Mouse (Mus musculus) midbrain, embryonic 14.5 days (tissue): ENCODE measurements at regions not wholly inside any gene's neighbourhood (a gene's known extent, or its start where the extent isn't known, plus 50 kb on each side); places are given as distances from the start of the nearest gene placed in this dataset.

Source experiments
- ATAC-seq: fragments of 200-750 bp; cut with Nextera tagmentation; 2 replicates; pipeline ENCODE4 v1.8.0; 2017; ENCODE audit warnings: moderate number of reproducible peaks, moderate library complexity; ENCODE audit not compliant: low FRiP score, low TSS enrichment
- DNase-seq: peaks from one replicate; pipeline ENCODE4 v3.0.0-alpha.2; 2015
- H3K27ac ChIP-seq: fragments of 300-500 bp; sonication (generic); replicated peaks from 2 replicates; pipeline ENCODE4 v1.5.1; 2014; ENCODE audit warnings: mild to moderate bottlenecking, low read depth, low read length, moderate library complexity
- H3K27me3 ChIP-seq: fragments of 300-500 bp; sonication (generic); 2 replicates; pipeline ENCODE4 v1.6.1; 2014; ENCODE audit warnings: low read length, control low read depth, mixed read lengths; ENCODE audit not compliant: control insufficient read depth, insufficient read depth
- H3K36me3 ChIP-seq: fragments of 300-500 bp; sonication (generic); 2 replicates; pipeline ENCODE4 v1.6.1; 2014; ENCODE audit warnings: low read length, control low read depth; ENCODE audit not compliant: control insufficient read depth, insufficient read depth
- H3K4me1 ChIP-seq: fragments of 300-500 bp; sonication (generic); 2 replicates; pipeline ENCODE4 v1.6.1; 2014; ENCODE audit warnings: mild to moderate bottlenecking, antibody characterized with exemption, low read length, control low read depth; ENCODE audit not compliant: control insufficient read depth, insufficient read depth
- H3K4me2 ChIP-seq: fragments of 300-500 bp; sonication (generic); 2 replicates; pipeline ENCODE4 v1.6.1; 2014; ENCODE audit warnings: mild to moderate bottlenecking, low read length, moderate library complexity
- H3K4me3 ChIP-seq: fragments of 300-500 bp; sonication (generic); replicated peaks from 2 replicates; pipeline ENCODE4 v1.5.1; 2014; ENCODE audit warnings: low read depth, low read length
- H3K9ac ChIP-seq: fragments of 300-500 bp; sonication (generic); replicated peaks from 2 replicates; pipeline ENCODE4 v1.6.1; 2014; ENCODE audit warnings: mild to moderate bottlenecking, low read length, moderate library complexity
- H3K9me3 ChIP-seq: fragments of 300-500 bp; sonication (generic); 2 replicates; pipeline ENCODE4 v1.6.1; 2016; ENCODE audit warnings: low read length, control low read depth, mixed read lengths; ENCODE audit not compliant: control insufficient read depth
- WGBS: fragments of 180-500 bp; shearing (Covaris S2); extraction: QIAGEN DNeasy Blood & Tissue Kit; methylation state at CpG from one replicate; pipeline ENCODE4 v1.1.7; 2014; 5-methylcytosine and 5-hydroxymethylcytosine counted together

DNA sequence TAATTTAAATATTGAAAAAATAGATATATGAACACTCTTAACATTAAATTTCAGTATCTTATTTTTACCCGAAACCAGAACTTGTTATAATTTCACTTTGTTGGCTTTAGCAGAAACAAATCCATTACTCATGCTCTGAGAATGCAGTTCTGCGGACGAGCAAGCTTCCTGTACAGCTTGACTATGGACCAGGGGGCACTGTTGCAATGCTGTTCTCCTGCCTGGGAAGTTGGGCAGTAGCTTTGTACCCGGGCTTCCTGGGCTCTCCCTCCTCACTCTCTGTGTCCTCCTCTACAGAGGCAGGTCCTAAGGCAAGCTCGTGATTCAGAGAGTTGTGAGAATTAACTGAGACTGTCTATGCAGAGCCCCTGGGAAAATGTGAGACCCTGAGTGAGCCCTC, 141.3 kb upstream of the Nlrp1b start:
- H3K4me2 ChIP-seq, result no peak overlapping the region
- DNase-seq (no peak), ATAC-seq (no peak)
- no peaks in the 10 kb centered on the region for H3K27me3 ChIP-seq
- H3K27ac ChIP-seq, result no peak overlapping the region
- H3K9ac ChIP-seq, result no peak overlapping the region
- H3K36me3 ChIP-seq, result no peaks in the 10 kb centered on the region
- H3K4me1 ChIP-seq, result no peaks in the 10 kb centered on the region
- H3K4me3 ChIP-seq, result no peak overlapping the region
- WGBS, result 63% methylated on average over 5 of the region's 5 CpGs
- no peaks in the 10 kb centered on the region for H3K9me3 ChIP-seq

DNA sequence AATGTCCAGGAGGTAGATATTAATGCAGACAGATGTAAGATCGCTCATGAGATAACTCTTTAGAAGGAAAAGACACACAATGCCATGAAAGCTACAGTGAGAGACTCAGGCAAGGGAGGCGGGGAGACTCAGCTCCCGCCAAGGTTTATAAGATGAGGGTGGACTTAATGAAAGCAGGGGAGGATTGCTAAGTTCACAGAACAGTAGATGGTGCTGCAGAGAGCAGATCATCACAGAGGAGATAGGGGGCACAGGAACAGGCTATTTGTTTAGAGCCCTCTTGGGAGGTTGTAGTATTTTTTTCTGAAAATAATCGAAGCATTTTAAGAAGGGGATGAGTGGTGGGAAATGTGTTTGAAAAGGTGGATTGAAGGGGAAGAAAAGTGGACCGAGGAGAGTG, 144.6 kb upstream of the Nlrp1b start:
- Histone ChIP-seq H3K4me3 (no peak overlapping the region), H3K9ac (no peak overlapping the region), H3K4me2 (no peak overlapping the region), H3K36me3 (no peaks in the 10 kb centered on the region), H3K27me3 (no peaks in the 10 kb centered on the region), H3K9me3 (no peaks in the 10 kb centered on the region), H3K27ac (no peak overlapping the region), H3K4me1 (no peaks in the 10 kb centered on the region)
- ATAC-seq, result no peak
- DNase-seq, result peak; percentile 18
- WGBS, result 65% methylated on average over 5 of the region's 5 CpGs

DNA sequence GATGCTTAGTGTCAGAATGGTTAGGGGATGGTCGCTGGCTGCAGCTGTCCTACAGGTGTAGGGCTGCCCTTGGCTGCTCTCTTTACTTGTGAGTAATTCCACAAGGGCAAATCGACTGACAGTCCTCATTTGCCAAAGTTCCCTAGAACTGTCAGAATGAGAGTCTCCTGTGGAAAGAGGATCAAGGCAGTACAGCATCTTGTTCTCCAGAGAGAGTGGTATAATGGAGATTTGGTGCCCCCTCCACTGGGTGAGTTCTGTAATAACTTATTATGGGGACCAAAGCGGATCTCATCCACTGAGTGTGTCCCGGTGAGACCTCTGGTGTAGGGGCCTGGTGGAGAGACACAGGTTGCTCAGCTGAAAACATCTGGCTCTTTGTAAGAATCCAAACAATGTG, 157.9 kb upstream of the Nlrp1b start:
- H3K27me3 ChIP-seq, result no peaks in the 10 kb centered on the region
- H3K4me1 ChIP-seq, result peaks cover 9% of the 10 kb centered on the region; the same call in 1 of the 2 replicates
- no peak overlapping the region for H3K4me2 ChIP-seq
- DNase-seq (no peak), ATAC-seq (no peak)
- no peak overlapping the region for H3K9ac ChIP-seq
- no peak overlapping the region for H3K4me3 ChIP-seq
- H3K27ac ChIP-seq, result no peak overlapping the region
- H3K9me3 ChIP-seq, result no peaks in the 10 kb centered on the region
- H3K36me3 ChIP-seq, result no peaks in the 10 kb centered on the region
- WGBS, result 76% methylated on average over 4 of the region's 4 CpGs

DNA sequence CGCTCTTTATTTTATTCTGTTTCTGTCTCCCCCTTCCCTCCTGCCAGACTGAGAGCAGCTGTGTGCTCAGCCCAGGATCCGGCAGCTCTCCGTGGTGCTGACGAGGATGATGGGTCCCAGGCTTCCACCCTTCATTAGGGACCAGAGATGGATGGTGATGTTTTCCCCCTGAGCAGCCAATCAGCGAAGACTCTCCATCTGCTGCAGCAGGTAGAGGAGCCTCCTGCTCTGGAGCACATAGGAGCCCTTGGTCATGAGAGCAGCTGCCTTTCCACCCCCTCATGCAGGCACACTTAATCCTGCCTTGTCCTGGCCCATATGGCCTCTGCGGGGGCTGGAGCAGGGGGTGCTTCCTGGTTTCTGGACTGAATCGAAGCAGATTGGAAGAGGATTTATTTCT, 159.1 kb upstream of the Nlrp1b start:
- H3K4me3 ChIP-seq, result no peak overlapping the region
- peaks cover 9% of the 10 kb centered on the region; the same call in 1 of the 2 replicates for H3K4me1 ChIP-seq
- H3K9ac ChIP-seq, result peak overlapping the region; percentile 4; the same call in 1 of the 2 replicates
- H3K27ac ChIP-seq, result peak overlapping the region; percentile 58
- peak; percentile 86; the same call in 1 of the 2 replicates for ATAC-seq
- WGBS, result 4% methylated on average over 7 of the region's 7 CpGs
- peak overlapping the region; percentile 41 for H3K4me2 ChIP-seq
- peak; percentile 66 for DNase-seq
- H3K9me3 ChIP-seq, result no peaks in the 10 kb centered on the region
- H3K36me3 ChIP-seq, result no peaks in the 10 kb centered on the region
- H3K27me3 ChIP-seq, result no peaks in the 10 kb centered on the region

DNA sequence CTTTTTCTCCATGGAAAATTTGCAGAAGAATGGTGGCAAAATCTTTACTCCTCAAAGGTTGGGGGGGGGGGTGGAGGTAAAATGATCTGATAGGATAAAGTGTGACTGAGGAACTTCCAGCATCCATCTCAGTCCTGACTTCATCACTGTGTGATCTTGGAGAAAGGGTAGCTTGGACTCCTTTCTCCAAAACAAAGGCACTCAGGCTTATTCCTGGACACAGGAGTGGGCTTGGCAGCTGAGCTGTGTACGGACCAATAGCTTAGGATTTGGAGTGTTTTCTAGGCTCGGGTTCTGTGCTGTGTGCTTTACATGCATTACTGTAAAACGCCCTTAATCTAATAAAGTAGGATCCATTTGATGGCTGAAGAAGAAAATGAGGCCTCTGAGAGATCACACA, 159.6 kb upstream of the Nlrp1b start:
- Histone ChIP-seq H3K9me3 (no peaks in the 10 kb centered on the region), H3K4me1 (peaks cover 9% of the 10 kb centered on the region; the same call in 1 of the 2 replicates), H3K27me3 (no peaks in the 10 kb centered on the region), H3K9ac (no peak overlapping the region; the same call in 1 of the 2 replicates), H3K36me3 (no peaks in the 10 kb centered on the region), H3K4me2 (peak overlapping the region; percentile 41; the same call in 1 of the 2 replicates), H3K27ac (peak overlapping the region; percentile 58), H3K4me3 (no peak overlapping the region)
- ATAC-seq (no peak), DNase-seq (no peak)
- WGBS, result 49% methylated on average over 3 of the region's 3 CpGs

DNA sequence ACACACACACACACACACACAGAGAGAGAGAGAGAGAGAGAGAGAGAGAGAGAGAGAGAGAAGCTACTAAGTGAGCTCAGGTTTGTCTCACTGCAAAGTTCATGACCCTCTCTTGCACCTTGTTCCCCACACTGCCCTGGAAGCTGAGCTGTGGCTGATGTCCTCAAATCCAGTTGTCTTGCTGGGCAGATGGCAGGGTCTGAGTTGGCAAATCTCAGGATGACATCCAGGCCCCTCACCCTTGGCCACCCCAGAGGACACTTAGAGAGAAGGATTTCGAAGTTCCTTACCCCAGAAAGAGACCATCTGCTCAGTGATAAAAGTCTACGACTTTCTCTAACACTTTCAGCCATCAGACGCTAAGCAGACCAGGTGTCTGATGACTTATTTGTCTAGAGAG, 160.1 kb upstream of the Nlrp1b start:
- H3K4me2 ChIP-seq, result no peak overlapping the region
- H3K4me3 ChIP-seq, result no peak overlapping the region
- H3K9me3 ChIP-seq, result no peaks in the 10 kb centered on the region
- H3K27ac ChIP-seq, result peak overlapping the region; percentile 58; the same call in 1 of the 2 replicates
- no peaks in the 10 kb centered on the region for H3K36me3 ChIP-seq
- H3K9ac ChIP-seq, result no peak overlapping the region
- H3K4me1 ChIP-seq, result peaks cover 9% of the 10 kb centered on the region; the same call in 1 of the 2 replicates
- ATAC-seq, result no peak
- no peak for DNase-seq
- 67% methylated on average over 3 of the region's 3 CpGs for WGBS
- H3K27me3 ChIP-seq, result no peaks in the 10 kb centered on the region

DNA sequence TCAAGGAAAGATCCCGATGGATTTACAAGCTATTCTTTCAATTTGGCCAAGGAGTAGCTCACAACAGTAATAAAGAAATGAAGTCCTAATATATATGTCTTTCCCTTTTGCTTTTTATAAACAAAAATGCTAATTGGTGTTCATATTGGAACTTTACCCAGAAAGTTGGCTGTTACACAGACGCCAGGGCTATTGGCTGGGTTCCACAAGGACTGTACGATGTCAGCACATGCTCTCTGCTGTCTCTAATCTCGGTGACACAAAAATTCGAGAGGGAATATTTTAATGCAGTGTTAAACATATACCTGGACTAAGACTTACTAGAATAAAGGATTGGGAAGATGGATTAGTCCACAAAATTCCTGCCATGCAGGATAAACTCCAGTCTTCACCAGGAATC, 162.9 kb upstream of the Nlrp1b start:
- H3K9ac ChIP-seq, result no peak overlapping the region
- DNase-seq, result no peak

DNA sequence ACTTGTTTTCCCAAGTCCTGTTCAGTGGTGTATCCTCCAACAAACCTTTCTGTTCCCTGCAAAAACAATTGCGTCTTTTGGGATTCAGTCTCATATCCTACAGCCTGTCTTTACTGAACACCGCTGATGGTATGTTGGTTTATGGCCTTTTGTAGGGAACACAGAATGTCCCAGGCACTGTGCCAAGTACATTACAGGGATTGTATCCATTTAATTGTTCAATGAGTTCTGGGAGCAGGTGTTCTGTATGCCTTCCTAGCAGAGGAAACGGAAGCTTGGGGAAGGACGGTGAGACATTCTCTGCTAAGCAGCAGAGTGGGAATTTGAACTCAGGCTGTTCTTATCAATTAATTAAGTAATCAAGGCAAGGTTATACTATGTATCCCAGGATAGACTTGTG, 164.5 kb upstream of the Nlrp1b start:
- H3K4me3 ChIP-seq, result no peak overlapping the region
- H3K4me1 ChIP-seq, result peaks cover 3% of the 10 kb centered on the region; the same call in 1 of the 2 replicates
- no peaks in the 10 kb centered on the region for H3K27me3 ChIP-seq
- ATAC-seq (no peak), DNase-seq (peak; percentile 20)
- 50% methylated on average over 4 of the region's 4 CpGs for WGBS
- no peak overlapping the region for H3K27ac ChIP-seq
- H3K4me2 ChIP-seq, result no peak overlapping the region
- no peaks in the 10 kb centered on the region for H3K36me3 ChIP-seq
- no peak overlapping the region for H3K9ac ChIP-seq
- no peaks in the 10 kb centered on the region for H3K9me3 ChIP-seq

More for the DNA sequence above, 162.9 kb upstream of the Nlrp1b start:
- Histone ChIP-seq H3K36me3 (no peaks in the 10 kb centered on the region), H3K9me3 (no peaks in the 10 kb centered on the region), H3K4me3 (no peak overlapping the region), H3K4me1 (peaks cover 9% of the 10 kb centered on the region; the same call in 1 of the 2 replicates), H3K27ac (no peak overlapping the region), H3K4me2 (no peak overlapping the region), H3K27me3 (no peaks in the 10 kb centered on the region)
- no peak for ATAC-seq
- 88% methylated on average over 5 of the region's 5 CpGs for WGBS

DNA sequence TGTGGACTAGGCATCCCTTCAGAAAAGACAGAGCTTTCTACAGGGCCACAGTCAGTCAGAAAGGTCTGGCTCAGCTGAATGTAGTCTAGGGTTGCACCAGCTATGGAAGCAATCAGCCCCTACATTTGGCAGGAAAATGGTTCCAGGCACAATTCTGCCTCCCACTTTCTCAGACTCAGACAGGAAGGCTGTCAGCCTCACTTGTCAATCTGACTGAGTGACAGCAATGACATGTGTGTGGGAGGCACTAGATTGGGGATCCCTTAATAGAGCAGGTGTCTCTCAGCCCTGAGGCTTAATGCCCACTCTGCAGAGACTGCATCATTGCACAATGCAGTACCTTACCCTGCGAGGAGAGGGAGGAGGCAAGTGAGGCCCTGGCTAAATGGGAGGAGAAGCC, 165.1 kb upstream of the Nlrp1b start:
- 60% methylated on average over 1 of the region's 1 CpGs for WGBS
- no peak for DNase-seq

More for the DNA sequence above, 165.1 kb upstream of the Nlrp1b start:
- Histone ChIP-seq H3K27ac (no peak overlapping the region), H3K4me1 (no peaks in the 10 kb centered on the region), H3K4me2 (no peak overlapping the region), H3K4me3 (no peak overlapping the region), H3K9me3 (no peaks in the 10 kb centered on the region), H3K27me3 (no peaks in the 10 kb centered on the region), H3K9ac (no peak overlapping the region), H3K36me3 (no peaks in the 10 kb centered on the region)
- no peak for ATAC-seq
